Mouse (Mus musculus): ENCODE measurements around the gene BC107364.
A peak's percentile ranks its signal among the peaks of the same experiment; 100 is the strongest.
"Not testable (repeated sequence)": the region's sequence is repeated elsewhere in the genome, so short reads cannot be mapped to it uniquely, and the experiment has no call there.

BC107364 gene

DNA sequence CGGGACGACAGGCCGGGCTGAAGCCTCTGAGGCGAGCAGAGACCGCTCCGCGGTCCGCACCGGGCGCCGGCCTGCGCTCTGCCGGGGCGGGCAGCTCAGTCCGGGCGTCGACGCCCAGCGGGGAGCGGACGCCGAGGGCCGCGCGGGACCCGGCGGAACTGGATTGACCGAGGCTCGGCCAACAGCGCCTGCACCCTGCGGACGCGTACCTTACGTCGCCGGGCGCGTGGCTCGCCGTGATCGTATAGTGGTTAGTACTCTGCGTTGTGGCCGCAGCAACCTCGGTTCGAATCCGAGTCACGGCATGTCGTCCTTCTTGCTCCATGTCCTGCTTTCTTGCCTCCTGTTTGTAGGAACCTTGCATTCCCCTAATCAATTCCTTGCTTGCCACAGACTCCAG, at the start of gene BC107364:
Gene BC107364 (minus strand): TSS at position 45 of the 400 bp plus-strand sequence.
- DNase-seq (ENCODE audit: low spot score in 2 of 2), result not testable (repeated sequence)

- DNase-seq (ENCODE audit: low spot score in 2 of 2), result peak; percentile 79 to 89
Measured at GRCm38 (mm10) chr3:96501391-96502115, 49.4 kb upstream of the BC107364 start.

GRCm38 (mm10) chr3:96500691-96501265, 48.7 kb upstream of the BC107364 start:
- DNase-seq (ENCODE audit: low spot score in 2 of 2), result peak; percentile 77 to 79

GRCm38 (mm10) chr3:96500289-96500621, 48.1 kb upstream of the BC107364 start:
- DNase-seq (ENCODE audit: low spot score in 2 of 2), result peak; percentile 89 to 95

- DNase-seq (ENCODE audit: low spot score in 2 of 2), result peak; percentile 52 to 68
Measured at GRCm38 (mm10) chr3:96499481-96500288, 47.6 kb upstream of the BC107364 start.

- DNase-seq (ENCODE audit: low spot score in 2 of 2), result no peak
Measured at GRCm38 (mm10) chr3:96498476-96499245, 46.6 kb upstream of the BC107364 start.

- DNase-seq (ENCODE audit: low spot score in 2 of 2), result peak; percentile 69 to 72
Measured at GRCm38 (mm10) chr3:96497451-96498028, 45.4 kb upstream of the BC107364 start.

DNA sequence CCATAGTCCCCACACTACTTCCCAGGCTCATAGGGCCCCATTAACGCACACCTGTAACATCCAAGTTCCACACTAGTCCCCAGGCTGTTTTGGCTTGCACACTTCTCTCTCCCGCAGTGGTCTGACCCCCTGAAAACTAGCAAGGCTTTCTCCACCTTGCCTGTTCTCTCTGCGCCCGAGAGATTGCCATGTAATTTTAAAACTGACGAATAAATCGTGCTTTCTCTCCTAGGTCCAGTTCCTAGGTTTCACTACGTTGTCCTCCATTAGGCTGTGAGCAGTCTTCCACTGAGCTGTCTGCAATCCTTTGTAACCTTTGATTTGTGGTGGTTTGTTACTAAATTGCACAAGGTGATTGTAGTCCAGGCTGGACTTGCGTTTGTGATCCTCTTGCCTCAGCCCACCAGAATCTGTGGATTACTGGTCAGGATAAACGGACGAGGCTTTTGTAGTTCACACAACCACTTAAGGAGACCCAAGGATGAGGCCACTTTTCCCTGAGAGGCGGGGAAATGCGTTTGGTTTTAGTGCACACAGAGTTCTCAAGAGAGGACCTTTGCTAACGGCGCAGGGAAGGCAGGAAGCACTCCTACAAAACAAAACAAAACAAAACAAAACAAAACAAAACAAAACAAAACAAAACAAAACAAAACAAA, 44.6 kb upstream of the BC107364 start:
- DNase-seq (ENCODE audit: low spot score in 2 of 2), result not testable (repeated sequence)

- DNase-seq (ENCODE audit: low spot score in 2 of 2), result no peak
Measured at GRCm38 (mm10) chr3:96496216-96496615, 44.1 kb upstream of the BC107364 start.

GRCm38 (mm10) chr3:96495490-96496210, 43.5 kb upstream of the BC107364 start:
- no peak for DNase-seq (ENCODE audit: low spot score in 2 of 2)

- DNase-seq (ENCODE audit: low spot score in 2 of 2), result no peak
Measured at GRCm38 (mm10) chr3:96494912-96495311, 42.8 kb upstream of the BC107364 start.

GRCm38 (mm10) chr3:96494456-96494855, 42.4 kb upstream of the BC107364 start:
- not testable (repeated sequence) for DNase-seq (ENCODE audit: low spot score in 2 of 2)

- DNase-seq (ENCODE audit: low spot score in 2 of 2), result not testable (repeated sequence)
Measured at GRCm38 (mm10) chr3:96489636-96490035, 37.5 kb upstream of the BC107364 start.

- DNase-seq (ENCODE audit: low spot score in 2 of 2), result not testable (repeated sequence)
Measured at GRCm38 (mm10) chr3:96488907-96489629, 37.0 kb upstream of the BC107364 start.

DNA sequence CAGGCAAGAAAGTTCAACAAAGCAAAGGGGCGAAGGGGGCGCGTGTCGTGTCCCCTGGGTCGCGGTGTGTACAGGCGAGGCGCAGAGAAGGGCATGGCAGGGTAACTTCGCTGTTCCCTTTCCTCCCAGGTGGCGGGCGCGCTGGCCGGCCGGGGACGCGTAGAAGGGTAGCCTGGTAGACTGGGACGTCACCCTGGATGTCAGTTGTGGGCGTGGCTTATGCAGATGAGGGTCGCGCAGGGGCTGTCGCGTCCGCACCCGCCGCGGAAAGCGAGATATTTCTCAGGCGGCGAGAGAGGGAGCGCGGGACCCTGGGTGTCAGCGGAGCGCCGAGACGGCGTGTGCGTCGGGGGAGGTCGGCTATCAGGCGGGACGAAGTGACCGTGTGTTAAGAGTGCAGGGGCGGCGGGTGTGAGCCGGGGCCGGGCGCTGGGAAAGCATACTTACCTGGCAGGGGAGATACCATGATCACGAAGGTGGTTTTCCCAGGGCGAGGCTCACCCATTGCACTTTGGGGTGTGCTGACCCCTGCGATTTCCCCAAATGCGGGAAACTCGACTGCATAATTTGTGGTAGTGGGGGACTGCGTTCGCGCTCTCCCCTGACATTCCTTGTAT, 36.3 kb upstream of the BC107364 start:
- not testable (repeated sequence) for DNase-seq (ENCODE audit: low spot score in 2 of 2)

GRCm38 (mm10) chr3:96487596-96488289, 35.6 kb upstream of the BC107364 start:
- peak in 1 of 2 experiments; percentile 52 for DNase-seq (ENCODE audit: low spot score in 2 of 2)

- DNase-seq (ENCODE audit: low spot score in 2 of 2), result not testable (repeated sequence)
Measured at GRCm38 (mm10) chr3:96486828-96487559, 34.9 kb upstream of the BC107364 start.

All from spleen, postnatal 14 days (tissue).